Mouse (Mus musculus) urinary bladder, adult 2 months (tissue): Measurements from ENCODE around the gene Lrrc4c. TPM values are rescaled to one million over a fixed set of nuclear protein-coding genes. Genes with fewer than 3 reads are reported as not detected.

Experiments used
- DNase-seq: peaks from one replicate; pipeline ENCODE4 v3.0.0; 2022; ENCODE audit warnings: low spot score
- polyA plus RNA-seq: library from polyadenylated mRNA; depleted of rRNA; stranded (reverse); fragments of >200 nt; gene quantifications from 2 replicates; pipeline ENCODE4 v1.2.3, GENCODE M21; 2012

The Lrrc4c gene
- polyA plus RNA-seq, 1 experiment: 0.58 TPM

DNA sequence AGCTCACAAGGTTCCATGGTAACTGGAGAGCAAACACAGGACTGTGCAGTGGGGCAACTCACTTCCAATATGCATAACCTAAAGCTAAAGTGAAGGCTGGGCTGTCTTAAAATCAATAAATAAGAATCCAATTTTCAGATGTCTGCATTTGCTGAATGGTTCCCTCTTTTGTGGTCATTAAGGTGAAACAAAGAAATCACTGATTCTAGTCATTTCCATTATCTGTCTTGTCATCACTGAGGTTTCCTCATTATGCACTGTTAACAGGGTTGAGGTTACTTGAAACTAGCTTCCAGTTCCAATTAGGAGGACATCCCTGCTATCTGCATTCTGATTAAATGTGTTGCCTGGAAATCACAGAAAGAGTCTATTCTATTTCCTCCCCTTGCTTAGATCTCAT lies 1291.5 kb downstream of the Lrrc4c start:
- no peak for DNase-seq

DNA sequence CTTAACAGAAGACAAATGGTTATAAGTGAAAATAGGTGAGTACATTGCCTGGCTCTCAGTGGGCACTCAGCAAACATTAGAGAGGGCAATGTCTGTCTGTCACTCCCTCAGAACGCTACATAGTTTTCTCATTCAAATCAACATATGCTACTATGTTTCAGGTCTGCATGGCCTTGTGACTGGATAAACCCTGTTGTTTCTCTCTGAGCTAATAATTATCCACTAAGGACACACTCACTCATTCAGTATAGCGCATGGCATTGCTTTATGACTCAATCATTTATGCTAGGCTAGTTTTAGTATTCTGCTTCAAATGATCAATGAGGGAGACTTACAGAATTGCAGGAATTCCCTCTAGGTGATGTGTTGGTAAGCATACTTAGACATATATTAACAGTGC lies 1292.6 kb downstream of the Lrrc4c start:
- no peak for DNase-seq

DNA sequence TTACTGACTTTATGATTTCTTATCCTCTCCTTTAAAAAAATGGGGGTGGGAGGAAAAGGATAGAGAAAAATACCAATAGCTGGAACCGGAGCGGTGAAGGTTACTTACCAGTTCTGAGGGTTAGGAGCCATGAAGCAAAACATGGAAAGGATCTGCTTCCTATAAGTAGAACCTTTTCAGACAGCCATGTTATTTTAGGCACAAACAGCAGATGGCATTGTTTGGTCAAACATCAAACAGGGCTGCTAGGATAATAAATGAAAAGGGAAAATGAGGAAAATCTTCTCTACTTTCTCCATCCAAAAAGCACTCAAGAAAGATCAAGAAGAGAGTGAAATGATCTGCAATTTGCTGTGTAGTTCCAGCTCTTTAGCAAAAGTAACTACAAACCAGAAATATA lies 1296.8 kb downstream of the Lrrc4c start:
- DNase-seq: no peak

DNA sequence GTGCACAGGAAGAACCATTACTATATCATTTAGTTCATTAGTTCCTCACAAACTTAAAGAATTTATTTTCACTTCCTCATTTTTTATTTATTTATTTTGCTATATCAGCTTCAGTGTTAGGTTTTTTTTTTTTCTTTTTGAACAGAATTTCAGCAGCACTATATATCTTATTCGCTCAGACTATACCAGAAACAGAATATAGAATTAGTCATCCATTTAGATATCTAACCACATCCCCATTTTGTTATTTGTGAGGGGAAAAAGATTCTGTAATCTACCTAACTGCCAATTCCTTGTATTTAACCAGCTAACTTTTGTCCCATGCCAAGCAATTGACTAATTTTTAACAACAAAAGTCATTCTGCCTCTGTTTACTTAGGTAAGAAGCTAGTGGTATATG lies 1300.6 kb downstream of the Lrrc4c start:
- no peak for DNase-seq

DNA sequence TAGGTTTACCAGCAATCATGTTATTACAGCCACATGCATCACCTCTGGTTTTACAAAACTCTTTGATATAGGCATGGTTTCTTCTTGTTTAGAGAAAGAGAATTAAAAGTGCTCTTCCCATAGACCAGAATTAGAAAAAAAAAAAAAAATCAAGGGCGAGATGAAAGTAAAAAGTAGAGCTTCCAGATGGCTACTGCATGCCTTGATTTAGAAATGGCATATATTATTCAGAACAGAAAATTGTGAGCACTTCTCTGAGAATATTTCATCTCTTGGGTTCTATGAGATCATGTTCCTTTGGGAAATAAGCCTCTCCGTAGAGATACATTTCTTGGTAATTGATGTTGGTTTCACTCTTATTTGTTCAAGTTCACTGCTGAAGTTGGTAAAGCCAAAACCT lies 1322.0 kb downstream of the Lrrc4c start:
- DNase-seq: no peak

DNA sequence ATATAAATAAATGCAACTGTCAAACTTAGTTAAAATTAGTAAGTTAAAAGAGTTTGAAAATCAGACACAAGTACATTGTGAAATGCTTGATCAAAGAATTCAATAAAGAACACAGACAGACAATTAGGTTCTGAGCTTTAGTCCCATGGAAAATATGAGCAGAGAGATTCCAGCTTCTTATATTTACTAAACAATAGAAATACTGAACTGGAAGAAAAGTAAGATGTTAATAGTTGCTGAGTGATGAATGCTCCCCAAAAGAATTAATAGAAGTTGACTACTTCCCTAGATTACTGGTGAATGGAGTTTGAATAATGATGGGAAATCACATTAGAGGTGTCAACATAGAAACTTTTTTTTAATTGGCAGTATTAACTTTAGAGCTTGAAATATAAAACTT lies 1323.7 kb downstream of the Lrrc4c start:
- no peak for DNase-seq

DNA sequence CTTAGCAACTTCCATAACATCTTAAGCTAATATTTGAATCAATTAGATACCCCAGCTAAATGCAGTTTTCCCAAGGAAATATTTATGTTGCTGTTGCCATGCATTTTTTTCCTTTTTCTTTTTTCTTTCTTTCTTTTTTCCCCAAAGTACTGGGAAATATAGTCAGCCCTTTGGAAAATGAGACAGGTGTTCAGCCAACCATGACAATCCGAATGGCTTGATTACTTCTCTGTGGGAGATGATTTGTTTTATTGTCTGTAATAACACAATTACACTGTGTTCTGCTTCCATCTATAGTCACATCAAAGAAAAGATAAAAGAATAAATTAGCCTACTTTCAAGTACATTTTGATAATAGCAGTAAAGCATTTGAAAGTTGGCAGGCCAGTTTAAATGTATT lies 1334.7 kb downstream of the Lrrc4c start:
- no peak for DNase-seq
